Mouse (Mus musculus) myocyte (in vitro differentiated cells): ENCODE results near the gene Hist1h1t.

ENCODE experiments used
- CEBPB ChIP-seq: IDR thresholded peaks from 2 replicates; pipeline ENCODE4 v1.6.1; 2011; ENCODE audit warnings: mild to moderate bottlenecking, moderate library complexity; ENCODE audit not compliant: poor library complexity, insufficient read depth, severe bottlenecking
- E2F4 ChIP-seq: IDR thresholded peaks from one replicate; pipeline ENCODE4 v1.6.1; 2011; ENCODE audit warnings: mild to moderate bottlenecking, control low read depth, moderate library complexity; ENCODE audit not compliant: insufficient read depth
- MAX ChIP-seq: IDR thresholded peaks from one replicate; pipeline ENCODE4 v1.6.1; 2011; ENCODE audit warnings: low read depth, mild to moderate bottlenecking, control low read depth
- MYOD1 ChIP-seq, 3 experiments: IDR thresholded peaks; one replicate each; pipeline ENCODE4 v1.6.1; 2011; ENCODE audit warnings: control low read depth in 2 of 3, low read depth in 2 of 3, mild to moderate bottlenecking in 2 of 3, moderate library complexity in 1 of 3; ENCODE audit not compliant: insufficient read length in 2 of 3, control insufficient read depth in 1 of 3
- MYOG ChIP-seq, 3 experiments: IDR thresholded peaks; one replicate each; pipeline ENCODE4 v1.6.1; 2011; ENCODE audit warnings: control low read depth in 2 of 3, low read depth in 2 of 3, mild to moderate bottlenecking in 2 of 3; ENCODE audit not compliant: insufficient read length in 2 of 3, control insufficient read depth in 1 of 3, insufficient read depth in 1 of 3
- POLR2A ChIP-seq: IDR thresholded peaks from one replicate; pipeline ENCODE4 v1.6.1; 2011; ENCODE audit warnings: low read depth, mild to moderate bottlenecking, control low read depth, moderate library complexity; ENCODE audit not compliant: insufficient read length
- POLR2AphosphoS2 ChIP-seq: IDR thresholded peaks from one replicate; pipeline ENCODE4 v1.6.1; 2011; ENCODE audit warnings: low read depth, control low read depth; ENCODE audit not compliant: insufficient read length
- REST ChIP-seq: IDR thresholded peaks from one replicate; pipeline ENCODE4 v1.6.1; 2011; ENCODE audit warnings: mild to moderate bottlenecking, control low read depth, moderate library complexity; ENCODE audit not compliant: insufficient read depth, insufficient read length
- SRF ChIP-seq: IDR thresholded peaks from one replicate; pipeline ENCODE4 v1.6.1; 2011; ENCODE audit warnings: low read depth; ENCODE audit not compliant: control insufficient read depth, insufficient read length
- TCF12 ChIP-seq: IDR thresholded peaks from one replicate; pipeline ENCODE4 v1.6.1; 2011; ENCODE audit warnings: mild to moderate bottlenecking, control low read depth; ENCODE audit not compliant: poor library complexity, insufficient read depth, severe bottlenecking
- TCF3 ChIP-seq: IDR thresholded peaks from one replicate; pipeline ENCODE4 v1.6.1; 2011; ENCODE audit warnings: low read depth, control low read depth; ENCODE audit not compliant: insufficient read length
- USF1 ChIP-seq: IDR thresholded peaks from one replicate; pipeline ENCODE4 v1.6.1; 2011; ENCODE audit warnings: low read depth, mild to moderate bottlenecking, control low read depth, moderate library complexity

- TF ChIP-seq POLR2A, result no peak
- TF ChIP-seq MYOG (IDR thresholded peaks at IDR 0.05; ENCODE audit: control insufficient read depth in 1 of 3, insufficient read depth in 1 of 3, insufficient read length in 2 of 3, low read depth in 2 of 3), result no peak
- no peak for TF ChIP-seq MAX
- no peak for TF ChIP-seq TCF12
- no peak for TF ChIP-seq TCF3
- no peak for TF ChIP-seq MYOD1 (IDR thresholded peaks at IDR 0.05; ENCODE audit: control insufficient read depth in 1 of 3, insufficient read length in 2 of 3, low read depth in 2 of 3)
- no peak for TF ChIP-seq E2F4
- TF ChIP-seq POLR2AphosphoS2, result no peak
- TF ChIP-seq USF1, result no peak
- TF ChIP-seq CEBPB, result no peak
- no peak for TF ChIP-seq REST
- no peak for TF ChIP-seq SRF
Measured at GRCm38 (mm10) chr13:23729706-23730105, 34.1 kb downstream of the Hist1h1t start.
